Mouse (Mus musculus) Patski (cell line): ENCODE measurements around the gene Foxe3. TPM values are rescaled to one million over a fixed set of nuclear protein-coding genes. Genes with fewer than 3 reads are reported as not detected.

Source experiments
- ATAC-seq: fragments of 100-300 bp; one replicate; pipeline ENCODE4 v1.8.0; 2021
- CTCF ChIA-PET: fragments of 350-600 bp; sonication (Branson Sonifier 250); formaldehyde crosslinking; loops from one replicate; lab custom pipeline; 2022; ENCODE audit warnings: inconsistent platforms; lab: Charles Lee
- POLR2A ChIA-PET: fragments of 350-600 bp; sonication (Branson Sonifier 250); formaldehyde crosslinking; loops from one replicate; lab custom pipeline; 2022; ENCODE audit warnings: antibody characterized with exemption, inconsistent platforms; lab: Charles Lee
- DNase-seq: peaks from one replicate; pipeline ENCODE4 v3.0.0-alpha.2; 2011; ENCODE audit warnings: low read depth, low spot score
- H3K27me3 ChIP-seq: fragments of 371-371 bp; one replicate; pipeline ENCODE4 v1.5.1; 2021
- CTCF ChIP-seq: fragments of 100-300 bp; IDR thresholded peaks from one replicate; pipeline ENCODE4 v1.5.1; 2021
- in situ Hi-C: fragments of 300-500 bp; cut with MboI; formaldehyde crosslinking; loops from 3 replicates; pipeline ENCODE4 v1.11.1; 2018; ENCODE audit warnings: low pct_unique_long_range_greater_than_20kb, mixed read lengths
- polyA plus RNA-seq: library from polyadenylated mRNA; unstranded; gene quantifications from one replicate; pipeline ENCODE4 v1.2.3, GENCODE M21; 2021

Gene Foxe3
- polyA plus RNA-seq, 1 experiment from 2014 or later = not detected

- ATAC-seq (no peak), DNase-seq (no peak)
- peaks cover 4% of the 10 kb centered on the region for H3K27me3 ChIP-seq
- TF ChIP-seq CTCF = no peak
- ChIA-PET POLR2A (no interaction called here), CTCF (interaction anchor here (0.7 to 2.2 kb wide), 13 partner anchors 9 to 298 kb away, joined by 3 to 13 read pairs (median 6); no protein-coding TSS in a partner anchor)
- in situ Hi-C loops = loop anchor here (5.0 to 25.0 kb wide), 5 partner anchors 34 to 634 kb away; no protein-coding TSS in a partner anchor
Observed at GRCm38 (mm10) chr4:114946416-114946815, 20.6 kb upstream of the Foxe3 start.

DNA sequence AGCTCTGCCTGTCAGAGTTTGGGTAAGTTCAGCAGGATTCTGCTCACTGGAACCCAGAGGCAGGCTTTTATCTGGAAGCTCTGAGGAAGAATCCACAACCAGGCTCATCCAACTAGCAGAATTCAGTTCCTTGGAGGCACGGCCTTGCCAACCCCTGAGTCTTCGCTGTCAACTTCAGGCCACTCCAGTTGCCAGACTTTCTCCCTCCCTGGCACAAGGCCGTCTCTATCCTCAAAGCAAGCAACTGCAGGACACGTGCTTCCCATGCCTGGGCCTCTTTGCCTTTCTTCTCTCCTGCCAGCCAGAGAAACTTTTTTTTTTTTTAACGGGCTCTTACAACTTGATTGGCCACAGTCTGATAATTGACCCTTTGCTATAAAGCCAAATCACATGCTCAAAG, 19.2 kb upstream of the Foxe3 start:
- in situ Hi-C loops = loop anchor here (5.0 to 25.0 kb wide), 5 partner anchors 33 to 633 kb away; no protein-coding TSS in a partner anchor
- no peak for DNase-seq
- TF ChIP-seq CTCF = no peak
- H3K27me3 ChIP-seq = peaks cover 4% of the 10 kb centered on the region
- ChIA-PET POLR2A (interaction anchor here (0.6 to 0.7 kb wide), 2 partner anchors 93 to 405 kb away, joined by 3 read pairs; no protein-coding TSS in a partner anchor), CTCF (no interaction called here)
- ATAC-seq = no peak

DNA sequence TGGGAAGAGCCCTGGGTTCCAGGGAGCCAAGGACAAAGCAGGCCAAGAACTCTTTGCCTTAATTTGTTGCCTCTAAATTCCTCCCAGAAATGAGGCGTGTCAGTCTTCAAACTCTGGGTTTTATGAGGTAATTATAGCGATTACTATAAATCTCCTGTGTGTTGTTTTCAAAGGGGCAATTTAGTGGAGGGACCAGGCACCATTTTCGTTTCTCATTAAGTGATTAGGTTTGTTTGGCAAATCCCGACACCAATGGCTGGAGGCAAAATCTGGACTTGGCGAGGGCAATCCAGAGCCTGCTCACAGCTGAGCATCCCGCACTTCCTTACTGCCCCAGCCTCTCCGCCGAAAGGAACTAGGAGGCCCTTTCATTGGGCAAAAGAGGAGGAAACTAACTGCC, 16.8 kb upstream of the Foxe3 start:
- no peak for ATAC-seq
- no peak for DNase-seq
- ChIA-PET CTCF (interaction anchor here (1.5 kb wide), 1 partner anchor 34 kb away, joined by 7 read pairs; the partner anchor contains the start of gene Foxd2), POLR2A (interaction anchor here (0.6 kb wide), 1 partner anchor 37 kb away, joined by 3 read pairs; no protein-coding TSS in a partner anchor)
- no peaks in the 10 kb centered on the region for H3K27me3 ChIP-seq
- no peak for TF ChIP-seq CTCF
- in situ Hi-C loops = loop anchor here (10.0 to 25.0 kb wide), 2 partner anchors 148 to 630 kb away; no protein-coding TSS in a partner anchor

DNA sequence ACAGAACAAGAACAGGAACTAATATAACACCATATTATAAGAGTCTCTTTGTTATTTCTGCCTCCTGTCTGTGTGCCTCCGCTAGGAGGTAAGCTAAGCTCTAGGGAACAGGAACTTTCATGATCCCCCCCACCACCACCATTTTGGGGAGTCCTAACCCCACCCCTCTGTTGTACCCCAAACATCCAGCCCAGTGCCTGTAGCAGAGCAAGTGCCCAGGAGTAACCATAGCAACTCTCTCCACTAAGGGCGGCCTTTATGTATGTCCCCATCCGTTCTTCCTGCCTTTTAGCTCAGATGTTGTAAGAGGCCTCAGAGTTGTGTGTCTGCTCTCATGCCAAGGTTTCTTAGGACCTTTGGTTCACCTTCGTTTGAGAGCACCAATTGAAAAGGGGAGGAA, 16.3 kb upstream of the Foxe3 start:
- CTCF ChIA-PET = no interaction called here
- DNase-seq (no peak), ATAC-seq (no peak)
- no peaks in the 10 kb centered on the region for H3K27me3 ChIP-seq
- in situ Hi-C loops = loop anchor here (10.0 to 25.0 kb wide), 2 partner anchors 147 to 630 kb away; no protein-coding TSS in a partner anchor
- no peak for TF ChIP-seq CTCF
- POLR2A ChIA-PET = interaction anchor here (0.6 kb wide), 1 partner anchor 36 kb away, joined by 3 read pairs; no protein-coding TSS in a partner anchor

GRCm38 (mm10) chr4:114941311-114941710, 15.5 kb upstream of the Foxe3 start:
- CTCF ChIA-PET = interaction anchor here (1.4 kb wide), 1 partner anchor 294 kb away, joined by 3 read pairs; no protein-coding TSS in a partner anchor
- no peak for TF ChIP-seq CTCF
- POLR2A ChIA-PET = no interaction called here
- in situ Hi-C loops = loop anchor here (10.0 to 25.0 kb wide), 2 partner anchors 147 to 629 kb away; no protein-coding TSS in a partner anchor
- H3K27me3 ChIP-seq = no peaks in the 10 kb centered on the region
- DNase-seq (no peak), ATAC-seq (no peak)

DNA sequence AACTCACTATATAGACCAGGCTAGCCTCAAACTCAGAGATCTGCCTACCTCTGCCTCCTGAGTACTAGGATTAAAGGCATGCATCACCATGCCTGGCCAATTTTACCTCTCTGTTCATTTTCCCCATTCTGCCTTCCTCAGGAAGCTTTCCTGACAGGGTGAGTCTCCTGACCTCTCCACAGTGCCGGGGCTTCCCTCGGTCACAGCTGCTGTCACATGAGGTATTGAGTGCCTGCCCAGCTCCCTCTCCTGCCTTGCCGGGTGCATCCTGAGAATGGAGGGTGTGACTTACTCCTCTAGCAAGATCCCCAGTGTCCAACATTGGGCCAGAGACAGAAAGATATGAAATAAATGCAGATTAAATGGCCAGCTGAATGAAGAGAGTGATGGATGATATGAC, 12.4 kb upstream of the Foxe3 start:
- in situ Hi-C loops = loop anchor here (25.0 kb wide), 1 partner anchor 626 kb away; no protein-coding TSS in a partner anchor
- no peaks in the 10 kb centered on the region for H3K27me3 ChIP-seq
- DNase-seq (no peak), ATAC-seq (no peak)
- ChIA-PET CTCF (interaction anchor here (1.9 kb wide), 1 partner anchor 9 kb away, joined by 7 read pairs; no protein-coding TSS in a partner anchor), POLR2A (no interaction called here)
- TF ChIP-seq CTCF = no peak

- no peak for TF ChIP-seq CTCF
- no peaks in the 10 kb centered on the region for H3K27me3 ChIP-seq
- ChIA-PET CTCF (interaction anchor here (1.3 to 1.9 kb wide), 3 partner anchors 10 to 84 kb away, joined by 3 to 9 read pairs (median 7); no protein-coding TSS in a partner anchor), POLR2A (no interaction called here)
- in situ Hi-C loops = loop anchor here (25.0 kb wide), 1 partner anchor 625 kb away; no protein-coding TSS in a partner anchor
- no peak for ATAC-seq
- no peak for DNase-seq
Observed at GRCm38 (mm10) chr4:114937459-114938047, 11.7 kb upstream of the Foxe3 start.

DNA sequence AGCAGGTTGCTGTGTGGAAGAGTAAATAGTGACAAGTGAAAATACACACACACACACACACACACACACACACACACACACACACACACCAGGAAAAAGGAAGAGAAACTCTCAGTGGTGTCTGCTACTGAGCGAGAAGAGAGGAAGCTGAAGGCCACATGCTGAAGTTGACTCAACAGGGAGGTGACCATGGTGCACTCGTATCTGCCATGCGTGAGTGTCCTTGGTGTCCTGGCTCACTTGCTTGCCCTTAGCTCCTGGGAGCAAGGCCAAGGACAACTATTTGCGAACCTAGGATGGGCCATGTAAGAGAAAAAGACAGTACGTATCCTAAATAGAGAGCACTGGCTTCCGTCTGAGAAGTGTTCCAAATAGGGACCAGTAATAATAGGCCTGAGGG, 8.4 kb upstream of the Foxe3 start:
- ATAC-seq (no peak), DNase-seq (no peak)
- in situ Hi-C loops = loop anchor here (25.0 kb wide), 1 partner anchor 622 kb away; no protein-coding TSS in a partner anchor
- CTCF ChIA-PET = interaction anchor here (0.5 kb wide), 1 partner anchor 219 kb away, joined by 3 read pairs; no protein-coding TSS in a partner anchor
- POLR2A ChIA-PET = interaction anchor here (0.6 kb wide), 1 partner anchor 18 kb away, joined by 3 read pairs; no protein-coding TSS in a partner anchor
- H3K27me3 ChIP-seq = no peaks in the 10 kb centered on the region
- no peak for TF ChIP-seq CTCF

DNA sequence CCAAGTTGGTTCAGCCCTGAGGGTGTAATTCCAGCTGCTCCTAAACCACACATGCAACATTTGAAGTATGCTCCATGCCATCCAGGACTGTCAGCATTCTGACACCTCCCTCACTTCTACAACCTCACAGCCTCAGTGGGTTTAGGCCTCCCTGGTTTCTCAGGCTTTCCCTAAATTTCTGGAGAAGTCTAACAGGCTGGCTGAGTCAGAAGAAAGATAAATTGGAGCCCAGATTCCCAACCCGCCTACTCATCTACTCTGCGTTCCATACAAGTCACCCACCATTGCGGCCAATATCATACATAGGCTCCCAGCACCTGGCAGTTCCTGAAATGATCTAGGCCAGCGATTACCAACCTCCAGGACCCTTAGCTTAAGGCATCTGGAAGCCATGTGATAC, 6.9 kb upstream of the Foxe3 start:
- ChIA-PET POLR2A (no interaction called here), CTCF (interaction anchor here (2.0 kb wide), 1 partner anchor 24 kb away, joined by 6 read pairs; the partner anchor contains the start of gene Foxd2)
- H3K27me3 ChIP-seq = no peaks in the 10 kb centered on the region
- in situ Hi-C loops = loop anchor here (25.0 kb wide), 1 partner anchor 620 kb away; no protein-coding TSS in a partner anchor
- no peak for ATAC-seq
- no peak for TF ChIP-seq CTCF
- no peak for DNase-seq

DNA sequence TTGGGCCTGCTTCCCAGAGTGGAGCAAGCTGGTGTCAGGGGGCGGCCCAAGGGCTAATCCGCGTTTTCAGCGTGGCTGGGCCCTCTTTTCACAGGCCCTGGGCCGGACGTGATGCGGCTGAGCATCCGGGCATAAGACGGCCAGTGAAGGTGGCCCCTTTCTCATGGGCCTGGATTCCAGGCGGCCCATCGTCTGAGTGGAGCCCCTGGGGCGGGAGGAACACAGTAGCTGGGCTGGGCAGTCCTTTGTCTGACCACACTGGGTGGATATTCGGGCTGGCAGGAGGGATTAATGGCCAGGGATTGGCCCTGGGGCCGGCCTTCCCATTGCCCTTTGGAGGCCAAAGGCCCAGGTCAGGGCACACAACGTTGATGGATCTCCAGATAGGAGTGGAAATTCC, 3.3 kb upstream of the Foxe3 start:
- TF ChIP-seq CTCF = no peak
- H3K27me3 ChIP-seq = peaks cover 6% of the 10 kb centered on the region
- CTCF ChIA-PET = interaction anchor here (0.9 kb wide), 1 partner anchor 19 kb away, joined by 3 read pairs; no protein-coding TSS in a partner anchor
- DNase-seq (no peak), ATAC-seq (no peak)
- in situ Hi-C loops = loop anchor here (25.0 kb wide), 1 partner anchor 617 kb away; no protein-coding TSS in a partner anchor
- POLR2A ChIA-PET = interaction anchor here (0.6 kb wide), 1 partner anchor 239 kb away, joined by 4 read pairs; no protein-coding TSS in a partner anchor
